Mouse (Mus musculus) inflammation-experienced regulatory T-cells, adult 6 months (primary cell): ENCODE results near the gene Cars2. TPM values are rescaled to one million over a fixed set of nuclear protein-coding genes. Genes with fewer than 3 reads are reported as not detected.
"Not testable (repeated sequence)": the region's sequence is repeated elsewhere in the genome, so short reads cannot be mapped to it uniquely, and the experiment has no call there.

Experiments used
- ATAC-seq: one replicate; pipeline ENCODE4 v1.8.0; 2017
- polyA plus RNA-seq, 3 experiments: library from polyadenylated mRNA; unstranded; fragments of 100-300 nt; shearing (Covaris generic); gene quantifications; one replicate each; pipeline ENCODE4 v1.2.1; 2017

The Cars2 gene
- 10 to 100 TPM; 10.2 to 17.0 (median 13.0) TPM for polyA plus RNA-seq

DNA sequence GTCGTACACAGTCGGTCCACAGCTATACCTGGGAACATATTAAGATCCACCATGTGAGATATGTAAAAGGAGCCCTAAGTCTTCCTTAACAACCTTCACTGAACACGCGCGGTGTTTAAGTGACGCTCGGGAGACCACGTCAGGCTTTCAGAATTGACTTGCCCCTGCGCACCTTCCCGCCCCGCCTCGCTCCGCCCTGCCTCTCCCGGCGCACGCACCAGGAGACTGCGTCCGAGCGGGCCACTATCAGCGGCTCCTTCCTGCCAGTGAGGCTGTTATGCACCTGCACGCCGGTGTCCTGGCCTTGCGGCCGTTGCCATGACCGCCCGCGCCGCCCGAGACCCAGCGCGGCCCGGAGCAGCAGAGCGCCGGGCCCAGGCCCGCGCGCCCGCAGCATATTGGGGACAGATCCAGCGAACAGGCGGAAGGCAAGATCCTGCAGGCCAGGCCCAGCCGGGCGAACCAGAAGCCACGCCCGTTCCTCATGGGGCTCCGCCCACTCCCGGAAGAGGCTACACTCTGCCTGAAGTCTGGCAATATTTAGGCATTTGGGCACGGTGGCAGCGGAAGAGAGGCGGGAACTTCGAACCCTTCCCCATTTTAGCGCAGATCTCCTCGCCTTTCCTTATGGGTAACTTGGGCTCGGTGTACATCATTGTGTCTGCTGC lies at the start of gene Cars2:
Gene Cars2 (minus strand): TSS at position 503 of the 668 bp plus-strand sequence.
- ATAC-seq: peak; percentile 74

DNA sequence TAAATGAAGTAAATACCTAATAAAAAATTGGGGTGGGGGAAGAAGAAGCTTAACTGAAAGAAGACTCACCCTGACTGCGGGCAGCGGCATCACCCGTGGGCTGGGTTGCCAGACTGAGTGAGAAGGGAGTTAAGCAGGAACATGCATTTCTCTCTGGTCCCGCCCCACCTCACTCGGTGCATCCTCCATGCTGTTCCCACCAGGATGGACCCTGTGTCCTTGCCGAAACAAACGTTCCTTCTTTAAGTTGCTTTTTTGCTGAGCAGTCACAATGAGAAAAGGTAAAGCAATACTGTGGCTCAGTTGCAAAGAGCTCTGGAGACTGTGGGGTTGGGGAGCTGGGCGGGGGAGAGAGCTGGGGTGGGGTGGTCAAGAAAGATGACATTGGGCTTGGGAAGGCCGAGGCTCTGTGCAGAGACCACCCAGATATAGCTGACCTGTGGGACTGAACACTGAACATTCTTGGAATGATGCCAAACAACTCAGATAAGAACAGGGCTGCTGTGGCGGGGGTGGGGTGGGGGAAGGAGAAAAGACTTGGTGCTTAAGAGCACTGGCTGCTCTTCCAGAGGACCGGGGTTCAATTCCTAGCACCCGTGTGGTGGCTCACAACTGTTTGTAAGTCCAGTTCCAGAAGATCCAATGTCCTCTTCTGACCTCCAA lies 42.8 kb upstream of the Cars2 start:
- no peak for ATAC-seq

DNA sequence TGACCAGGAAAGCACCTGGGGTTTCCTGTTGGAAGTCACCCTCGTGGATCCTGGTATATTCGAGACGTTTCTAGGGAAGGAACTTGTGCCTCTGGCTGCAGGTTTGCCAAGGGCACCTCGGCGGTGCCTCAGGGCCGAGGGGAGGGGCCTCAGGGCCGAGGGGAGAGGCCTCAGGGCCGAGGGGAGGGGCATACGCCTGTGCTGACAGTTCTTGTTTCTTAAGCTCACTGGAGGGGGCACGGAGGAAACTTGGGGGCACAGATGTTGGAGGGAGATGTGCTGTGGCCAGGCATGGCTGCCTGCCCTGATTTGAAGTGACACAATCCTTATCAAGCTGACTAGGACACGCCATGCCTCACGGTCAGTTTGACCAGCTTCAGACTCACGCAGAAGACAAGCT lies 41.7 kb upstream of the Cars2 start:
- ATAC-seq: no peak

DNA sequence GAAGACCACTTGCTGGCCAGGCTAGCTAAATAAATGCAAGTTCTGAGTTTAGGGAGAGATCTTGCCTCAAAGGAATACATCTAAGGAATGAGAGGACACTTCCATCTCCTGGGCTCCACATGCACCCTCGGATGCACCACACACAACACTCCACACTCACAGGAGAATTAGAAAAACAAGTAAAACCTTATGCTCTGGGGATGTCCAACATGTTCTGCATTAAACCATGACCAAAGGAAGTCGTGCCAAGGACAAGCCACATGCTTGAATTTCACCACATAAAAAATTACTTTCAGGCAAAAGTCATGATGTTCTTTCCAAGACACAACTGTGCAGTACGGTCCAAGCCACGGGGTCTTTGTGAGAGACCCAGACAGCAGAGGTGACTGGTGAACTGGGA lies 41.3 kb upstream of the Cars2 start:
- ATAC-seq: no peak

DNA sequence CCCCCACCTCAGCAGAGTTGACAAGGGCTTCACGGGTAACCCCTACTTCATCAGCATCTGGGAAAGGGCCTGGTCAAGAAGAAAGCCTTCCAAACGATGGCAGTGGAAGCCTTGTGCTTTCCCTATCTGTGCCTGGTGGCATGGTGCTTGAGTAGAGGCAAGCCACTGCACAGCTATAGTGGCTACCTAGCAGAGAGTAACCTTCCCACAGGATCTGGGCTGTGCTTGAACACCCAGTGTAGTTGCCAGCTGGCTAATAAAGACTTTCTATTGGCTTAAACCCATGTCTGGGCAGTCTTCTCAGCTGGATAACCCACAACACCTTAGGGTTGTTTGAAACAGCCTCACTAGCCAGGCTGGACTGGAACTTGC lies 35.8 kb upstream of the Cars2 start:
- ATAC-seq: no peak

DNA sequence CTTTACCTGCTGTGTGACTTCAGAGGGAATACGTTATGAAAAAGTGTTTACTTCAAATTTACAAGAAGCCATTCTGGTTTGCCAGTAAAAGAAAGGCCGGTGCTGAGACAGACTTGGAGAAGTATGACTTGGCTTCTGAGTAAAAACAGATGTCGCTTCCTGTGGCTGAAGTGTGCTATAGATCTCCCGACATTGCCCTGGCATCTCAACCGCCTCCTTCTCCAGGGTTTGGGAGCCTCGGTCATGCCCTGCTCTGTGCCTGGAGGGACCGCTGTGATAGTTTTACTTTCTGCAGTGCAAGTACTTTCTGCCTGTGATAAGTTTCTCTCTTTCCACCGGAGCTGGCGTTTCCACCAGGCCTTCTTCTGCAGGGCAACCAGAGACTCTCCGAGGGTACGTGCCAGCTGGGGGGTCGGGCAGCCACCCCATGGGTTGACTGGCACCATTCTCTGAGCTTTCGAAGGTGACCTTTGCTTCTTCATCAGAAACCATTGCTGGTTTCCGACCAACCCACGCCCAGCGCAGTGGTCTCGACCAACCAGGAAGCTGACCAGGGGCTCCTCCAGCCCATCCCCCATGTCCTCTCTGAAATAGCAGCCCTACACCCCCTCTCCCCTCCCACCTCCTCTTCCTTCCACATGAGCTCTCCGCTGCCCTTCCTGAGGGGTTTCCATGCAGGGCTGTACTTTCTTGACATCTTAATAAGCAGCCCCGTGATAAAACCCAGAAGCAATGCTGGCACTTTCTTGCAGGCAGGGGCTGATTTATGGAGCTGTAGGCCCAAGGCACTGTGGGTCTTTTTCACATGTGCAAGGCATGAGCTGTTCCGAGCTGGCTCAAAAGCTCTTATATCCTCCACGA lies 35.2 kb upstream of the Cars2 start:
- ATAC-seq: no peak

DNA sequence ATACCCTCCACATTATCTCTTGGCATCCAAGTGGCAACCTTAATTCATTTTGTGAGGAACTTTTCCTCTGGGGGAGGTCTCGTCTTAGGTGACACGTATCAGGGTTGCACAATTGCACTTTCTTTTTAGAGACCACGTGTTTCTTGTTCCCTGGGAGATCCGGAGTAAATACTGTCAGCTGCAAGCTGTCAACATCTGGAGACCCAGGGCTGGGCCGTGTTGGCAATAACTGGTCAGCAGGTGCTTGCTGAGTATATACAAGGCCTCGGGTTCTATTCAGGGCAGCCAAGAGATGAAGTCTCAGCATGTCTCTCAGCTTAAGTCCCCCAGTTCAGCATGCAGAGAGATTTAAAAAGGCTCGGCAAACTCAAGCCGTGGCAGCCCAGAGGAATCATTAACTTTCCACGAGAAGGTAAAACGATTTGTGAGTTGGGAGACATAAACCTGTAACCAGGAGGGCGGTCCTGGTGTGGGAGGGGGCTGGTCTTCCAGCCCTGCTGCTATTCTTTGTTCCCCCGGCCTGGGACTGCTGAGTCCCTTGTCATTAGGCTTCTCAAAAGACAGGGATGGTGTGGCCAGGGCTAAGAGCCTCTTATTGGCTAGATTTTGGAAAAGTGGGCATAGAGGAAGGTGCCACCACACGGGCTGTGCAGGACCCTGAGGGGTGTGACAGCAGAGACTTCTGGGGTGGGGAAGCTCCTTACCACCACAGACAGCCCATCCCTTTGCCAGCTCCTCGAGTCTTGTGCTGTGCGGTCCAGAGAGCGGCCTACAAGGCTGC lies 25.2 kb upstream of the Cars2 start:
- ATAC-seq: no peak

DNA sequence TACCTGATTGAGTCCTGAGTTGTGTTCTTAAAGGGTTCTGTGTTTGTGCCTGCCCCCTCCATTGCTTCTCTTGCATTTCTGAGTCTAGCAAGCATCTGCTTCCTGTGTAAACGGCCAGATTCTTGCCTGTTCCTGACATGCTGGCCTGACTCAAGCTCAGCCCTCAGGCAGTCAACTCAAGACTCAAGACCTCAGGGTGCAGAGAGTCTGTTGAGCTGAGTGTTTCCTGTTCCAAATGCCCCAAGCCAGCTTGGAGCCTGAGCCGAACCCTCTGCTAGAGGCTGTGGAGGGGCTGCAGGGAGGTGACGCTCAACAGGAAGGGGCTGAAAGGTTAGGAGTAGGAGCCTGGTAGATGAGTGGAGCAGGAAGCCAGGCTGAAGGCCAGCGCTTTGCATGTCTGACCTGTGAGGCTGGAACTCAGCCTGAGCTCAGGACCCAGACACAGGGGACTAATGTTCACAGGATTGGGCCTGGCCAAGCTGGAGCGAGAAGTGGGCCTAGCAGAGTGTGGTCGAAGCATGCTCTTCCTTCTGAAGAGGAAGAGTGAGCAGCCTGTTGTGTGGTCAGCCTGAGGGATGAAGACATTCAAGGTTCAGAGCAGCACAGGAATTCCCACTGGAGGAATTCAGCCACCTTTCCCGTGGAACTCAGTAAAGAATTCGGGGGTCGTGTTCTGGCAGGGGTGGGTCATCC lies 24.5 kb upstream of the Cars2 start:
- no peak for ATAC-seq

DNA sequence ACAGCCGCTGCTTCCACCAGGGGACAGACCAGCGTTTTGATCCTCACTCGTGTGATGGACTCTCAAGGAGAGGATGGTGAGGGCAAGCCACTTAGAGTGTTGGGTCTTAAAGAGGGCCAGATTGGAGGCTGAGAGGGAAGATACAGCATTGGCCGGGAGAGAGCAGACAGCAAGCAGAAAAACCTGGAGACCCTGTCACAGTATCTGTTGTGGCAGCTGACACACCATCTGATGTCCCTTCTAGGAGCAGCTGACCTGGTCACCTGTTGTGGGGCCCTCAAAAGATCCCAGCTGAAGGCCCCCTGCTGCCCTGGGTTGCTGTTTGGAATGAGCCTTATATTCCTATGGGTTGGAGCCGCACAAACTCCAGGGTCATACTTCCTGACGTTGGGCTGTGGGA lies 21.8 kb upstream of the Cars2 start:
- ATAC-seq: no peak

DNA sequence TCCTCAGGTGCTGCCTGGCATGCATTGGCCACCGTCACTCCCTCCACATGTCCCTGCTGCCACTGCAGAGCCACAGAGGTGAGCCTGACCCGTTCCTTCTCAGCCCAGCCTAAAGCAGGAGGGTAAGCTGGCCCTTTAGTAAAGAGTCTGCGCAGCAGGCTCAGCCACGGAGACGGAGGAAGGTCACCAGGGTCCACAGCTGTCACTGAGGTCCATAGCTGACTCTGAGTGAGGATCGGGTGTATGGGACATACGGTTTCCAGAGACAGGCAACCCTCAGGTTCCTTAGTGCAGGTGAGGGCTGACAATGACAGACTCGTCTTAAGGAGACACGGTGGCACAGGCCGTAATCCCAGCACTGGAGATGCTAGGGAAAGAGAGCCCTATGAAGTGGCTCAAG lies 21.4 kb upstream of the Cars2 start:
- no peak for ATAC-seq

DNA sequence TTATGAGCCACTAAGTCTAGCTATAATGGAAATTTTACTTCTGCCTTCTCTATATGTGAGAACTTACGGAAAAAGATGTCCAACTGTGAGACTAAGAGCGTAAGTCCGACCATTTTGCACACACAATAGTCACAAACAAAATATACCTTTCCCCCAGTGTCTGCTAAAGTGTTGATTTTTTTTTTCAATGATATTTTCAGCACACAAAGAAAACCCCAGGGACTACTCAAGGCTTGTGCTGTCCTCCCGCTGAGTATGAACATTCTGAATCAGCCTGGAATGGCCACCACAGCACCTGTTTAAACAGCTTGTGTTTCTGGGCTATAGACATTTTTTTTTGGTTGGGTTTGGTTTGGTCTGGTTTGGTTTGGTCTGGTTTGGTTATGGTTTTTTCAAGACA lies 20.2 kb upstream of the Cars2 start:
- ATAC-seq: no peak

DNA sequence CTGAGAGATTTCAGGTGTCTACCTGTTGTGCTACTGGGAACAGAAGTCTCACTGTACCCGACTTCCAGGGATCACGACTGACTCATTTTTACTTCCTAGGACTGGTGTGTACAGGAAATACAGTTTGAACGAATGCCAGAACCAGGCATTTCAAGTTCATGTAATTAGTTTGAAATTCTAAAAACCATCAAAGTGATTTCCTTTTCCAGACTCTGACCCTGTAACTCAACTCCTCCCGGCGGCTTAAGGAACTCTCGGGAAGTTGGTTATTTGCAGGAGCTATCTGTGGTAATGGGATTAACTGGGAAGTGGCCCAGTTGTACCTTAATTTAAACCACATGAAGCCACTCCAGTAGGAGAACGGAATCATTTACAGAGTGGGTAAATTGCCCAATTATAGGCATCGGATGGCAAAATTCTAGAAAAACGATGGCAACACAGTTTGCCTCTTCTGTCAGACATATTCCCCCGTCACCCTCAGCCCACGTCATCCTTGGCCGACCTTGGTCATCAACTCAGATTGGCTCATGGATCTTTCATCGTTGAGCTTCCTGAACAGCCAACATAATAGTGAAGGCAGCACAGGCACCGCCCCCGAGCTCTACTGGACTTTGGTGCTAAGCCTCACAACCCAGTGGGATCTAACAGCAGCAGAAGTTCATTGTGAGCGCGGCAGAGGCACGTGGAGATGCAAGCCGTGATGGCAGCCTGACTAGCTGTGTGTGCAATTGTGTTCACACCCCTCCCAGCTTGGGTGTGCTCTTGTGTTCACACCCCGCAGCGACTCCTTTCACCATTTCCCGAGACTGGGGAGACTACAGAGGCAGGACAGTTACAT lies 18.9 kb upstream of the Cars2 start:
- ATAC-seq: no peak

DNA sequence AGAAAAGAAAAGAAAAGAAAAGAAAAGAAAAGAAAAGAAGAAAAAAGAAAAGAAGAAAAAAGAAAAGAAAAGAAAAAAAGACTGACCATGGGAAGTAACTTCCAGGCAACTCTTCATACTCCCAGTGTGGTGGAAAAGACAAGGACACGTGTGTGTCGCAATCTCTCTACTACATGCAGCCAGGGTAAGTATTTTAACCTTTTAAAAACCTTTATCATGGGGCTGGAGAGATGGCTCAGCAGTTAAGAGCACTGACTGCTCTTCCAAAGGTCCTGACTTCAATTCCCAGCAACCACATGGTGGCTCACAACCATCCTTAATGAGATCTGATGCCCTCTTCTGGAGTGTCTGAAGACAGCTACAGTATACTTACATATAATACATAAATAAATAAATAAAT lies 17.6 kb upstream of the Cars2 start:
- not testable (repeated sequence) for ATAC-seq

DNA sequence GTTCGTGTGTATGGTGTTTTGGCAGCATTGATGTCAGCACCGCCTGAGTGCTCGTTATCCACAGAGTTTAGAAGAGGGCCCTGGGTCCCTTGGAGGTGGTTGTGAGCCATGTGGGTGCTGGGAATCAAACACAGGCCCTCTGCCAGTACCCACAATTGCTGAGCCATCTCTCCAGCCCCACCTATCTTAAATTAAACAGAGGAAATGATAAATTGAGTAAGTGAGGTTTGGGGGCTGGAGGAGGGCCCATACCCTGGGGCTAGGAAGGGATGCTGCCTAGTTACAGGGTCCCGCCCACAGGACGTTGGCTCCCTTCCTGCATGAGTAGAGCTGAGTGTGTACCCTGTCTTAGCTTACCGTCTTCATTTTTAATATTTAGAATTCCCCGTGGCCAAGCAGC lies 14.1 kb upstream of the Cars2 start:
- no peak for ATAC-seq

DNA sequence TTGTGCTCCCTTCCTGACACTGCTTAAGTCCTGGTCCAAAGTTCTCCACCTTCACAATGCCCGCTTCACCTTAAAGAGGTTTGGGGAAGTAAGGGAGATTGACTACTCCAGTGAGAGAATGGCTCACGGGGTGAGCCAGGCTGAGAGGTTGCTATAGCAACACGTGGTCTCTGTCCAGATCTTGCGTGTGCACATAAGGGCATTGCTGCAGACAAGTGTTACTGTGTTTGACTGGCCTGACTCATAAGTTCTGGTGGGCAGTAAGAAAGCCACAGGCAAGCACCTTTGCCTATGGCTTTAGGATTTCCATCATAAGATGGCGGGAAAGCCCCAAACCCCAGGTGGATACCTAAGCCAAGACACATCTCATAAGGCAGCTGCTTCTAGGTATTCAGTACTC lies 13.7 kb upstream of the Cars2 start:
- ATAC-seq: no peak

DNA sequence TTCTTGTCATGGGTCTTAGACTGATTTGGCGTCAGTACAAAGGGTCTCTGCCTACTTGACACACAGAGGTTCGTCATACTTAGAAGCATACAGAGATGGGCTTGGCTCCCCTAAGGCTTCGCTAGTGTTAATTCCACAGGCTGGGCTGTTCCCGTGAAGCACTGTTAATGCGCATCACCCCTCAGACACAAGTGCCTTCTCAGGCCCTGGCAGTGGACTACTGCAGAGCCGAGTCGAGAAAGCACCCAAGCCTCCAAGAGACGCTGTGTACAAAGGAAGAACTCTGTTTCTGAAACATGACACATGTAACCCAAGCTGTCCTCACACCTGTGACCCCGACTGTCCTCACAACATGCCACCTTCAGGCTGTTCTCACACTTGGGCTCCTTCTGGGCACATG lies 9.6 kb upstream of the Cars2 start:
- ATAC-seq: no peak

DNA sequence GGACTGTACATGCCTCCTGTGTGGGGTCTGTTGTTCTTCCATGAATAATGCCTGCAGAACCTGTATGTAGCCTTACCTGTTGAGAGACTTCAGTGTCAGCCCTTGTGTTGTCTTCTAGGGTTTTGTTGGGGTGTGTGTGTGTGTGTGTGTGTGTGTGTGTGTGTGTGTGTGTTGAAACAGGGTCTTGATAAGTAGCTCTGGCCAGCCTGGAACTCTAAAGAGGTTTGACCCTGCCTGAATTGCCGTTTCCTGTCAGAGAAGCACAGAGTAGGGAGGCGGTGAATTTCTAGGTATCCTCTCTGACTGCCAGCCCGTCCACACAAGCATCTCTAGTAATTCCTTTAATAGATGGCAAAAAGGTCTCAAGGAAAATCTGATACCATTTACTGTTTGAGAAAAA lies 8.9 kb upstream of the Cars2 start:
- no peak for ATAC-seq

DNA sequence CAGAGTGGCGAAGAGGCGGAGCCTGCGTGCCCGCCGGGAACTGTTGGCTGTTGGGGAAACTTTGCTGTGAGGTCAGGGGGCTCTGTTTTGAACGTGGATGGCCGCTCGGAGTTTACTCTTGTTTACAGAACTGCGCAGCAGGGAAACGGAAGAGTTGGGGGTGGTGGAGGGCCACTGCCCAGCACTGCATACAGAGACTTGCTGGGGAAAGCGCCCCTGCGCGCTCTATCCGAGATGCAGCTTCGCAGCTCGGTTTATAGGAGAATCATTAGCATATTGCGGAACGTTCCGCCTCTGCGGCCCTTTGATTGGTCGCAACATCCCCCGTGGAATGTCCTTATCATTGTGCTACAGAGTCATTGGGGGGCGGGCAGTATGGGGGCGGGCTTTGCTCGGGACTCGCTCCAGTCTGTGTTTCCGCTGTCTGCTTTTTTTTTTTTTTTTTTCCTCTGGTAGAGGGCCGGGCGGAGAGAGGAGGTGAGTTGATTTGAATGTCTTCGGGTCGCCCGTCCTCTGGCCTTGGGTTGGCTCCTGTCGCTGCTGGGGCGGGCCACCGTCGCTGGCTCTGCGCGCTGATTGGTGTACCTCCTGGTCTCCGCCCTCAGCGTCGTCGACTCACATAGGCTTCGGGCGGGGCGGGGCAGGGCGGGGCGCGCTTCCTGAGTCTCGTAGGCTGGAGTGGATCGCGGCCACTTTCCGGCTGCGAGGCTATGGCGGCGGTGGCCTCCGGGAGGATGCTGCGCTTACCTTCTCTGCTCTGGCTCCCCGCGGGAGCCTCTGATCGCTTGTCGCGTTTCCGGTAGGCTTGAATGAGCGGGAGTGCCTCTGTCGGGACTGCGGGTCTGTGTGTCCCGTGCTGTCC lies 7.4 kb upstream of the Cars2 start:
- peak; percentile 65 for ATAC-seq

DNA sequence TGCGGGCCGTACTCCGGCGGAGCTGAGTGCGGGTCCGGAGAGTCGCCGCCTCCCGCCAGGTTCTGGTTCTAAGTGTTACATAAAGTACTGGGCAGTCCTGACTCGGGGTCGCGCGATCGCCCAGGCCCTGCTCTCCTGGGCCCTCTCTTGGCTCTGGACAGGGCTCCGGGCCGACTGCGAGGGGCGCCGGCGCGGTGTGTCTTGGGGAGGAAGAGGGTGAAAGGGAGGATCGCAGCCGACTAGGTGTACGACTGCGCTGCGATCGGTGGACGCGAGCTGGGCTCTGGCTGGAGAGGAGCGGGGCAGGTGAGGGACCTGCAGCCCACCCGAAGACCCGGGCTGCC lies 6.8 kb upstream of the Cars2 start:
- no peak for ATAC-seq

DNA sequence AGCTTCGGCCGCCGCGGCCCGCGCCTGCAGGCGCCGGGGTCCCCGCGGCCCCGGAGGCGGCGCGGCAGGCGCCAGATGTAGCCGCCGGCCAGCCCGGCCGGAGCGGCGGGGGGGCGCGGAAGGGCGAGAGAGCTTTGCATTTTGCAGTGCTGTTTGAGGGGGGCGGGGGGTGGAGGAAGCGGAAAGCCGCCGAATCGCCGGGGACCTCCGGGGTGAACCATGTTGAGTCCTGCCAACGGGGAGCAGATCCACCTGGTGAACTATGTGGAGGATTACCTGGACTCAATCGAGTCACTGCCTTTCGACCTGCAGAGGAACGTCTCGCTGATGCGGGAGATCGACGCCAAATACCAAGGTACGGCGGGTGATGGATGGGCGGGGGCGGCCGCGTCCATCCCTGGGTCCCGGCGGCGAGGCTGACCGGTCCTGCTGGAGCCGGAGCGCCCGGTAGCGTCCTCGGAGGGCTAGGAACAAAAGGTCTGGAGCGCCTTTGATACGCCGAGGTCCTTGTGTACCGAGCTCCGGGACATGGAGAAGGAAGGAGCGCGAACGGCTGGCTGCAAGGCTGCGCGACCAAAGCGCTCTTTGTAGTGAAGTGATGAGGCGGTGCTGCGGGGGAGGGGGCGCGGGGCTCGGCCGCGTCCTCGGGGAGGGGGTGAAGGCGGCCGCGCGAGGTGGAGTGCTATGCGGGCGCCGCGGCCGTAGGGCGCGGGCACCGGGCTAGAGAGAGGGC lies 6.3 kb upstream of the Cars2 start:
- ATAC-seq: no peak
